Mouse (Mus musculus): ENCODE results near the gene Gm10053.
A peak's percentile ranks its signal among the peaks of the same experiment; 100 is the strongest.
"Not testable (repeated sequence)": the region's sequence is repeated elsewhere in the genome, so short reads cannot be mapped to it uniquely, and the experiment has no call there.

The Gm10053 gene

GRCm38 (mm10) chr19:24875129-24875870 lies at the start of gene Gm10053:
Gene Gm10053, plus strand, starts transcription at chr19:24875686.
- DNase-seq (ENCODE audit: low spot score in 2 of 2), result not testable (repeated sequence)

DNA sequence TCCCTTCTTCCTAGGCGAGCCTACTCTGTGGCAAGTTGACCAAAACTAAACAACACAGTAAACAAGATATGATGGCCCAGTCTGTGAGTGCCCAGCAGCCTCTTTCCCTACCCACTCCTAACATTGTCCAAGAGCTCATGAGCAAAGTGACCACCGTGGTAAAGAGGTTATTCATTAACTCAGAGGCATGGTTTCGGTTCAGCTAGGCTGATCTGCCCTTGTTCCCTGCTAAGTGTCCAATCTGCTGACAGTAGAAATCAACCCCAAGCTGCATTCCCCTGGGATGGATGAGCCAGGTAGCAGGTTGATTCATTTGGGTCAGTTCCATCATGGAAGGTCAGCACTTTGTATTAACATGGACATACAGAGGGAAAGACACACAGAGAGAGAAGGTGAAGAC lies 33.4 kb upstream of the Gm10053 start:
- DNase-seq (ENCODE audit: low spot score in 2 of 2), result no peak

GRCm38 (mm10) chr19:24845007-24845546 lies 30.4 kb upstream of the Gm10053 start:
- no peak for DNase-seq (ENCODE audit: low spot score in 2 of 2)

DNA sequence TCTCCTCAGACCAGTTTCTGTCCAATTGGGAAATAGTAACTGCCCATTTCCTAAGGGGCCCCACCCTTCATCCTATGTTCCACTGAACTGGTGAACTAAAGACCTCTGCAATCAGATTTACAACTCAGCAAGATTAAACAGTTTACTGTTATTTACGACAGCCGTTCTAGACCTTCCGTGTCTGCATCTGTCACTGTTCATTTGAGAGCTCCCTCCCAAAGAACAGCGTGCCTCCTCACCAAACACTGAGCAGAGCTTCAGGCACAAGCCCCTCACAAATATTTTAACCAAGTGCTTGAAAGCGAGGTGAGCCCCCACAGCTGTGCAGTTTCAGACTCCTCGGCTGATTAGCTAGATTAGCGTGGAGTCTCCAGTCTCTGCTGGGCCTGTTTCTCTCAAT lies 27.1 kb upstream of the Gm10053 start:
- no peak for DNase-seq (ENCODE audit: low spot score in 2 of 2)

DNA sequence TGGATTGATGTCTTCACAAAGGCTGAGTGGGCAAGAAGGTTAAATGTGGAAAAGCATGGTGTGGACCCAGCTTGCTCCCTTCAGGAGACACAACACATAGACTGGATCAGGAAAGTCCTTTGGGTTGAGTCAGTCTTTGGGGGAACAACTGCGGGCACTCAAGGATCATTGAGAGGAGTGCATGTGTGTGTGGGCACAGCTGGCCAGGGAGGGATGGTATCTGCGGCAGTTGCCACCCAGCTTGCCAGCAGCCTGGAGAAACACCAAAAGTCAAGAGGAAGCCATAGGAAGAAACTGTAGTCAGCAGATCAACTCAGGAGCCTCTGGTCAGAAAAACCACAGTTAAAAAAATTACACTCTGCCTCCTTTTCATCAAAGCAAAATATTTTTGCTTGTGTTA lies 26.6 kb upstream of the Gm10053 start:
- no peak for DNase-seq (ENCODE audit: low spot score in 2 of 2)

DNA sequence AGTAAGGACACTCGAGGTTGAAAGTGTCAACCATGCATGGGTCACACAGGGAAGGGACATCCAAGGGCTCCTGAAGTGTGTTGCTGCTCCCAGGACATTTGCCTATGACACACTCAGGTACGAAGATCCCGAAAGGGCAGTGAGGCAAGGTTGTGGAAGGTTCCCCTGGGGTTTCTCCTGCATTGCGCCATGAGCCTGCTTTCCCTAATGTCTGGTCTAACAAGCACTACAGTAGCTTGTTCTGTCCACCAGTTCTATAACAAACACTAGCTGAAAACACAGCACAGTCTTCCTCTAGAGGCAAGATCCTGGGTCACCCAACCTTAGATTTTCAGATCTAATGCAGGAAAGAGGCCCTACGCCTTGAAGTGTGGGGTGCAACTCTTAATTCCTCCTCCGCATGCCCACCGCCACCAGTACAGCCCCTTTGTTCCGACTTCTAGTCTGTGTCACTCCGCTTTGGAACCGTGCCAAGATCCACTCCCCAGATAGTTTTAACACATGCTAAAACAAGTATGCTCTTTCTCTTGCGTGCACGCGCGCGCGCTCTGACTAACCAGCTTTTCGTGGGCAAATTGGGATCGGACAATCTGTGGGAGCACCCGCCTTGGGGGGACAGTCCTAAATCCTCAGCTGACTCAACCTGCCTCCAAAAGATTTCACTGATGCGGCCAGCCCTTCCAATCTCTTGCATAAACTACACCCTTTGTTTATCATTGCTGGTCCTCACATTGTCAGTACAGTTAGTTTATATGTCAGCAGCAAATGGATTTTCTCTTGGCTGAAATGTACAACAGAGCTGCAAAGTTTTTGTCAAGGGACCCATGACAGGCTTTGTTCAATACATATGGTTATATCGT lies 23.8 kb upstream of the Gm10053 start:
- DNase-seq (ENCODE audit: low spot score in 2 of 2), result peak; percentile 24 to 34

- DNase-seq (ENCODE audit: low spot score in 2 of 2), result no peak
Measured at GRCm38 (mm10) chr19:24861276-24861611, 14.2 kb upstream of the Gm10053 start.

GRCm38 (mm10) chr19:24861612-24862451 lies 13.7 kb upstream of the Gm10053 start, which contains the start of gene Pgm5:
Gene Pgm5, minus strand, starts transcription at chr19:24861855.
- DNase-seq (ENCODE audit: low spot score in 2 of 2), result peak; percentile 11 to 14

GRCm38 (mm10) chr19:24865436-24865835 lies 10.1 kb upstream of the Gm10053 start:
- DNase-seq (ENCODE audit: low spot score in 2 of 2), result no peak

DNA sequence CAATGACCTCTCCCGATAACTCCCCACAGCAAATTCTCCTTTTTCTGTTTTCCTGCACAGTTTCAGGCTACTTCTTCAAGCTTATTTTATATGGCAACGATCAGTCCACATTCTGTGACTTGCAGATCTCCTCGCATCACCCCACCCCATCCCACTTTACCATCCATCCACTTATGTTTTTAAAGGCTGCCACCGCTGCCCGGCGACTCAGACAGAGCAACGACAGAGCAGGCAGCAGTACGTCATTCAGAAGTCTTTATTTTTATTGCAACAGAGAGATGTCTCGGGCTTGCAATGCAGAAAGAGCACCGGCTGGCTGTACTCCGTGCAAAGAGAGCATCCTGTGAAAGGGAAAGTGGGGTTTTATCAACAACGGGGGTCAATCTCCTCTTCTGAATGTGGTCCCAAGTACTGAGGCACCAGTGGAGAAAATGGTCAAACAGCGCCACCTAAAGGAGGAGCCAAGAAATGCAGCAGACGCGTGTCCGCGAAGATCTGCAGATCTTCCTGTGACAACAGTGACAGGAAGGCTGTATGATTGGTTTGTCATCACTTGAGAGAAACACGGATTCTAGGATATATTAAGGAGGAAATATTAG lies 4.3 kb upstream of the Gm10053 start:
- DNase-seq (ENCODE audit: low spot score in 2 of 2), result peak; percentile 20 to 41

DNA sequence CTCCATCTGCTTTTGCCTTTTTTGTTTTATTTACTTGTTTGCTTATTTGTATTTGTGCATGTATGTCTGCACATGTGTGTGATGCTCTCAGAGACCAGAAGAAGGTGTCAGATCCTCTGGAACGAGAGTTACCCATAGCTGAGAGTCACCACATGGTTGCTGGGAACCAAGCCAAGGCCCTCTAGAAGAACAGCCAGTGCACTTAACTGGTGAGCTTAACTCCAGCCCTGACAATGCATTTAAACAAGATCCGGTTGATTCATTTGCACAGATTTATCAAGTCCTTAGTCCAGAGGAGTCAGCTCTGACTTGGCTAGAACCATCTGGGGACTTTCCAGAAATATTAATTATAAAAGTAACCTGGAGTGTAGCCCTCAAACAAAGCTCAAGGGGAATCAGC lies 1.6 kb upstream of the Gm10053 start:
- DNase-seq (ENCODE audit: low spot score in 2 of 2), result no peak

DNA sequence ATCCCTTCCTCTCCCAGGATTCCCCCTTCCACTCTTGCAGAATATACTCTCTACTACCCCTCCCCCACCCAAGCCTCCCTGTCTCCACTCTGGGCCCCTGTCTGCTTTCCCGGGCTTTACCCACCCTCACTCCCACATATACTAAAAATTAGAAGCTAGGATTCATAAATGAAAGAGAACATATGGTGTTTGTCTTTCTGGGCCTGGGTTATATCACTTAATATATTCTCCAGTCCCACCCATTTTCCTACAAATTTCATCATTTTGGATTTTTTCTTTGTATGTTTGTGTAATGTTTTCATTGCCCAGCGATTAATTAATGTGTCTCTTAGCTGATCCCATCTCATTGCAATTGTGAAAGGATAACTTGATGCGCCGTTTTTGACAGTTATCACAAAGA lies 5.8 kb downstream of the Gm10053 start:
- no peak for DNase-seq (ENCODE audit: low spot score in 2 of 2)

DNA sequence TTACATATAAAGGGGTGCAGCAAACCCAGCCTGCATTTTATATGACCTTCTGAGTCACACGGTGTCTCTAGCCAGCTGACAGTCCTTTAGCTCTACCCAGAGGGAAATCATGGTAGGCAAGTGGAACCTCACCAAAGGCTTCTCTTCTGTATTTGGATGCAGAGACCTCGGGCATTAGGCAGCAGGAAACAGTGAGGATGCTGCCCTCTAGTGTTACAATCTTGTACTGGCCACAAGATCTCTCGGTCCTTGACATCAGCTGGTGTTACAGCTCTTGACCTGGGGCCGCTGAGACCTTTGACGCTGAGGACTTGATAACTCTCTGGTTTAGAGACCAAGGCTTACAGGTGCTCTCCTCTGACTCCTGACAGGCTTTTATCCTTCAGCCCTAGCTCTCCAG lies 10.0 kb downstream of the Gm10053 start:
- DNase-seq (ENCODE audit: low spot score in 2 of 2), result peak in 1 of 2 experiments; percentile 19

GRCm38 (mm10) chr19:24886888-24887287 lies 11.4 kb downstream of the Gm10053 start:
- DNase-seq (ENCODE audit: low spot score in 2 of 2), result no peak

GRCm38 (mm10) chr19:24896536-24896935 lies 21.1 kb downstream of the Gm10053 start:
- DNase-seq (ENCODE audit: low spot score in 2 of 2), result no peak

GRCm38 (mm10) chr19:24897006-24897895 lies 21.8 kb downstream of the Gm10053 start:
- peak in 1 of 2 experiments; percentile 9 for DNase-seq (ENCODE audit: low spot score in 2 of 2)

DNA sequence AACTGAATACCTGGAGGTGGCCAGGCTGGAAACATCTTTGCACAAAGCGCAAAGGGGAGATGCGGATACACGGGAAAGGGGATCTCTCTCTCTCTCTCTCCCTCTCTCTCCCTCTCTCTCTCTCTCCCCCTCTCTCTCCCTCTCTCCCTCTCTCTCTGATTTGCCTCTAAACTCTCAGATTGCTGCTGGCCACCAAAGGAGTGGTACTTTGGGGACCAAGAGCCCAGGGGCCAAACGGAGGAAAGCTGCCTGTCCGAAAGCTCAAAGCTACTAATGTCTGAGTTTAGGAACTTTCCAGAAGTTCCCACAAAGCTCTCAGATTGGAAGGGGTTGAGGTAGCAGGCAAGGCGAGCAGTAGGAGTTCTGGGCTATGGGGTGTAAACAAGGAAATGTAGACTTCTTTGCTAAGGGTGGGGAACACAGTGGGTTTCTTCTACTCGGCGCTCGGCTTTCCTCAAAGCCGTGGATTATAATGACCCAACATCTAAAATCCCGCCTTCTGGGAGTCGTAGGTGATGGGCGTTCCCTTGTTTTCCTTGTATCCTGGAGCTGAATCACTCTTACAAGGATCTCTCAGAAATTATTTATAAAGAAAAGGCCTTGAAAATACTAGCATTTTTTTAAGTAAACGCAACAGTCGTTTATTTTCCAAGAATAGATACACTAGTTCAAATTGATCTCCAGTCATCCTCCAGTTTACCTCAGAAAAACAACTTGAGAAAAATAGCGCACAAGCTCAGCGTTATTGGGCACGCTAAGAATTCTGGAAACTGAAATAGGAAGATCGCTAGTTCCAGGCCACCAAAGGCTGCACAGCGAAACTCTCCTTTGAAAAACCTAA lies 22.6 kb downstream of the Gm10053 start:
- DNase-seq (ENCODE audit: low spot score in 2 of 2), result no peak

- DNase-seq (ENCODE audit: low spot score in 2 of 2), result peak in 1 of 2 experiments; percentile 21
Measured at GRCm38 (mm10) chr19:24898737-24899577, 23.5 kb downstream of the Gm10053 start.

Data from urinary bladder, adult 18-20 months (tissue).